In the genomic region with DNA sequence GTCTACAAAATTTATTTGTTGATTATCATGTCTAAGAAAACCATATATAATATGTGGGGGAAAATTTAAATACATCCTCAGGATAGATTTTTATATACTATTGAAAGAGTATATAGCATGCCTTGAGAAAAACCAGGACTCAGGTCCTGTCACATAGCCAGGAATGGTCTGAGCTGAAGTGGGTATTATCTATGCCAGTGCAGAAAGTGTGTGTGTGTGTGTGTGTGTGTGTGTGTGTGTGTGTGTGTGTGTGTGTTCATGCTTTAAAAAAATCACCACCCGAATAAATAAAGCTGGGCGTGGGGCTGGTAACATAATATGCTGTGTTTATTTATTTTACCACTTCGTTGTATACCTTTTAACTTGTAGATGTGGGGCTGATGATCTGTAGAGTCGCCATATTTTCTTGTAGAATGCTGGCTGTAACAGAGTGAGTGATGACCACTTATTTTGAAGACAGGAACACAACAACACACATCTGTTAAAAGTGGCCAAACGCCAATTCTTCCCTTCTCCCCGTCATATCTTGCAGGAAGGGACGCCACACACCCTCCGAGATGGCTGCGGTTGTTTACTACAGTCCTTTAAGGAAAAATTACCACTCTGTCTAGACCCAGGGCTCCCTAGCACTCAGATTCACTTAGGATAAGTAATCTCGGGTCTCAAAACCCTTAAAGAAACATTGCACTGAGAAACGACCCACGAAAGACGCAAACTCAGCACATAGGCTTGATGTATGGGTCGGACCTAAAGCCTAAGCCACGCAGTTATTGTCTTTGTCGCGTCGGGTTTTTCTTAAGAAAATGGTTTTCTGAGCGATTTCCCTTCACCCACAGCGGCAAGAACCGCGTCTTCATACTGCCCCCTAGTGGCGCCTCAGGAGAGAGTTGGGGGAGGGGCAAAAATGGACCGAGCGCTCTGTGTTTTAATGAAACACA, we compare ENCODE assay signal across 8 mouse cellular contexts.
A peak's percentile ranks its signal among the peaks of the same experiment; 100 is the strongest.
DNase-seq lines count a peak whose midpoint lies in the region; ATAC-seq lines count a peak whose summit lies in the region.

No protein-coding gene starts in this region.

- no peaks in the 10 kb centered on the region for H3K36me3 ChIP-seq in intestine, embryonic 15.5 days

- no peaks in the 10 kb centered on the region for H3K4me1 ChIP-seq in intestine, embryonic 15.5 days (replicated peaks)

- H3K27me3 ChIP-seq in intestine, embryonic 15.5 days (replicated peaks) = no peaks in the 10 kb centered on the region

- intact Hi-C loops in gastrocnemius, postnatal 36 days (cut with DNase I) = loop anchor here (2.0 to 10.0 kb wide), 2 partner anchors 403 to 921 kb away; no protein-coding TSS in a partner anchor
- intact Hi-C loops in left cerebral cortex, postnatal 25 days (cut with DNase I) = loop anchor here (1.0 to 10.0 kb wide), 9 partner anchors 69 to 1851 kb away; a partner anchor contains a TSS

- DNase-seq in adrenal gland, adult 8-10 months = peak; percentile 58
- peak; percentile 67 for DNase-seq in embryo, embryonic 11.5 days (ENCODE audit: low read depth, low spot score)
- DNase-seq in gastrocnemius, postnatal 36 days = peak; percentile 52 to 66
- DNase-seq in left cerebral cortex, postnatal 25 days (ENCODE audit: low spot score in 2 of 2) = peak; percentile 83 to 86
- DNase-seq in mesoderm, embryonic 11.5 days (ENCODE audit: low read depth, low spot score) = peak; percentile 88
- DNase-seq in right cerebral cortex, postnatal 25 days = peak; percentile 80
- peak; percentile 71 to 79 for DNase-seq in urinary bladder, postnatal 36 days (ENCODE audit: low spot score in 2 of 2)

- 7% methylated on average over 25 of the region's 25 CpGs for whole genome bisulfite sequencing in intestine, embryonic 15.5 days

- H3K27ac ChIP-seq in intestine, embryonic 15.5 days = peak overlapping the region; percentile 71

- H3K4me2 ChIP-seq in intestine, embryonic 15.5 days (replicated peaks) = peak overlapping the region; percentile 79

- no peaks in the 10 kb centered on the region for H3K9me3 ChIP-seq in intestine, embryonic 15.5 days

- H3K4me3 ChIP-seq in intestine, embryonic 15.5 days (replicated peaks) = peak overlapping the region; percentile 39

- peak overlapping the region; percentile 44 for H3K9ac ChIP-seq in intestine, embryonic 15.5 days

- peak; percentile 82 for ATAC-seq in intestine, embryonic 15.5 days

Comparison
In these comparisons a context has a peak if more than half of its experiments do, and no peak if none do; other contexts are left out.
1. Peak in every context shown above with its lines: DNase-seq, ATAC-seq, H3K4me3 ChIP-seq and H3K27ac ChIP-seq.